Mouse (Mus musculus) small intestine, adult 2 months (tissue): ENCODE results near the gene Lmx1a. TPM values are rescaled to one million over a fixed set of nuclear protein-coding genes. Genes with fewer than 3 reads are reported as not detected.

Experiments used
- H3K27ac ChIP-seq: fragments of 200-500 bp; 2 replicates; pipeline ENCODE4 v1.5.1; 2012; ENCODE audit warnings: low read depth, low read length, control low read depth, inconsistent platforms; ENCODE audit not compliant: insufficient read depth
- H3K27me3 ChIP-seq: fragments of 200-500 bp; 2 replicates; pipeline ENCODE4 v1.6.1; 2012; ENCODE audit warnings: mild to moderate bottlenecking, moderate library complexity, low read length, inconsistent platforms; ENCODE audit not compliant: control insufficient read depth, insufficient read depth
- H3K36me3 ChIP-seq: fragments of 200-500 bp; 2 replicates; pipeline ENCODE4 v1.6.1; 2012; ENCODE audit warnings: mild to moderate bottlenecking, low read length, control low read depth, inconsistent platforms; ENCODE audit not compliant: control insufficient read depth, insufficient read depth
- H3K4me1 ChIP-seq: fragments of 200-500 bp; 2 replicates; pipeline ENCODE4 v1.6.1; 2012; ENCODE audit warnings: low read length, inconsistent platforms, mixed read lengths; ENCODE audit not compliant: control insufficient read depth, insufficient read depth, insufficient read length
- H3K4me3 ChIP-seq: fragments of 200-500 bp; 2 replicates; pipeline ENCODE4 v1.5.1; 2012; ENCODE audit warnings: low read depth, mild to moderate bottlenecking, control low read depth, inconsistent platforms, low read length, moderate library complexity
- CTCF ChIP-seq: fragments of 200-500 bp; IDR thresholded peaks from 2 replicates; pipeline ENCODE4 v1.5.1; 2012; ENCODE audit warnings: low read depth, mild to moderate bottlenecking, control low read depth, inconsistent platforms, low read length, moderate library complexity, mixed read lengths; ENCODE audit not compliant: insufficient replicate concordance, insufficient read length; ENCODE audit errors: extremely low read depth
- POLR2A ChIP-seq: fragments of 200-500 bp; IDR thresholded peaks from 2 replicates; pipeline ENCODE4 v1.6.1; 2012; ENCODE audit warnings: low read depth, mild to moderate bottlenecking, control low read depth, inconsistent platforms, low read length, moderate library complexity
- WGBS: fragments of 180-500 bp; shearing (Covaris S2); methylation state at CpG from one replicate; pipeline ENCODE4 v1.1.7; 2018; 5-methylcytosine and 5-hydroxymethylcytosine counted together
- polyA plus RNA-seq: library from polyadenylated mRNA; depleted of rRNA; stranded (reverse); fragments of >200 nt; gene quantifications from 2 replicates; pipeline ENCODE4 v1.2.3, GENCODE M21; 2012

The Lmx1a gene
- polyA plus RNA-seq, 1 experiment, result 0.35 TPM

GRCm38 (mm10) chr1:167689262-167690137 lies 463 bp downstream of the Lmx1a start:
- H3K27me3 ChIP-seq, result peaks cover 52% of the 10 kb centered on the region
- WGBS, result 6% methylated on average over 36 of the region's 36 CpGs

DNA sequence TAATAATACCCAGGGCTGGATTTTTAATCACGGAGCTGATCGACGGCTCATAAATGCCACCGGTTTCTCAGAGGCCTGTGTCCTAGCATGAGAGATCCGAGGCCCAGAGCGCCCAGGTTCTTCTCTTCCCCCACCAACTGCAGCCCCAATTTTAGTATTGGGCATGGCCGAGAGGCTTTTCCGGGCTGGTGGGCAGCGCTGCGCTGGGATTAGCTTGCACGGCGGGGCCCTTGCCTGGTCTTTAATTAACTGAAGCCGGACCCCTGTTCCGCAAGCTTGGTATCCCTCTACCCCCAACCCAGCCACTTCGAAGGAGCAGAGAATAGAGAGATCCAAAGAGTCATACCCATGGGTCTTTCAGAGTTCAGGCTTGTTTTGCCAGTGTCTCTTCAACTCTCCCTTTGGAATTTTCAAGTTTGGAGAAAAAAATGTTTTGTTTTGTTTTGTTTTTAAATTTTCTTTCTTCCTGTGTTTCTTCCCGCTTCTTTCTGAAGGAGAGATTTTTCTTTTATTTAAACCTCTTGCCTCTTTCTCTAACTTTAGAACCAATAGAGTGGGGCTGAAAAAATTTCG lies 1.2 kb downstream of the Lmx1a start:
- WGBS, result 8% methylated on average over 17 of the region's 17 CpGs
- Histone ChIP-seq H3K36me3 (no peaks in the 10 kb centered on the region), H3K4me3 (no peak overlapping the region), H3K27me3 (peaks cover 52% of the 10 kb centered on the region), H3K27ac (no peak overlapping the region), H3K4me1 (no peaks in the 10 kb centered on the region)
- TF ChIP-seq POLR2A, result no peak
- TF ChIP-seq CTCF, result no peak

More at GRCm38 (mm10) chr1:167689262-167690137, 463 bp downstream of the Lmx1a start:
- no peak overlapping the region for H3K27ac ChIP-seq
- H3K36me3 ChIP-seq, result no peaks in the 10 kb centered on the region
- TF ChIP-seq CTCF (no peak), POLR2A (no peak)
- H3K4me3 ChIP-seq, result peak overlapping the region; percentile 38; the same call in 1 of the 2 replicates
- H3K4me1 ChIP-seq, result no peaks in the 10 kb centered on the region

DNA sequence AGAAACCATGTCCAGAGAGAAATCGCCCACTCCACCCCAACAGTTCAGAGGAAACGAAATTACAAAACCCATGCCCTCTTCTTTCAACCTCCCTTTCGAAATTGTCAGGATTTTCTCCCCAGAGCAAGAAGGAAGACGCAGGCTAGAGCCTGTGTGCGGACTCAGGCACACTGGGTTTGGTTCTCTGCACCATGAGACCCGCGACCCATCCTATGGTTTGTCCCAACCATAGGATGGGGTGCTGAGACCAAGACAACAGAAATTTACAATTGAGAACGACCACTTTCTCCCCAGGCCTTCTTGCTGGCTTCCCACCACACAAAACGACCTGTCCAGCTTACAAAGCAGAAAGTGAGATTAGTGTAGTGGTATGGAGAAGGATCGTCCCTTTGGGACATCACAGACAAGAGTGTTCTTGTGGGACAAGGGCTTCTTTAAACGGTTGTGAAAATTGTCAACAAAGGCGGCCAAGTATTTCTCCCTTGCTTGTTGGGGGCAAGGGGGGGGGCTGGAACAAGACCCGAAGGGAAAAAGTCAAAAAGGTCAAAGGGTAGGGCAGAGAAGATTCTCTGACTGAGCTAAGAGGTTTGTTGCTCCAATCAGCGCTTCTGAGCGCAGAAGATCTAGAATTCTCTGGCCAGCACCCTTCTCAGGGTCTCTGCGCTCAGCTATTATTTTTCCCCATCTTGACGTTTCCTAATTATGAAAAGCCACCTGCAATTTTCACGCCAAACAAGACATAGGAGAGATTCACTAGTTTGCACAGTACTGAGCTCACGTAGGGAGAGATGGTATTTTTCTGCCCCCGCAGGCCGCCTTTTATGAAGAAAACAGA lies 1.9 kb downstream of the Lmx1a start:
- TF ChIP-seq POLR2A, result no peak
- no peak for TF ChIP-seq CTCF
- Histone ChIP-seq H3K4me1 (no peaks in the 10 kb centered on the region), H3K27me3 (peaks cover 52% of the 10 kb centered on the region), H3K27ac (no peak overlapping the region), H3K36me3 (no peaks in the 10 kb centered on the region), H3K4me3 (no peak overlapping the region)
- 11% methylated on average over 21 of the region's 21 CpGs for WGBS

- H3K27ac ChIP-seq, result no peak overlapping the region
- 3% methylated on average over 44 of the region's 44 CpGs for WGBS
- no peaks in the 10 kb centered on the region for H3K36me3 ChIP-seq
- H3K4me1 ChIP-seq, result no peaks in the 10 kb centered on the region
- H3K27me3 ChIP-seq, result peaks cover 52% of the 10 kb centered on the region
- H3K4me3 ChIP-seq, result peak overlapping the region; percentile 6; the same call in 1 of the 2 replicates
- no peak for TF ChIP-seq POLR2A
- no peak for TF ChIP-seq CTCF
Measured at GRCm38 (mm10) chr1:167691911-167692682, 3.1 kb downstream of the Lmx1a start.

DNA sequence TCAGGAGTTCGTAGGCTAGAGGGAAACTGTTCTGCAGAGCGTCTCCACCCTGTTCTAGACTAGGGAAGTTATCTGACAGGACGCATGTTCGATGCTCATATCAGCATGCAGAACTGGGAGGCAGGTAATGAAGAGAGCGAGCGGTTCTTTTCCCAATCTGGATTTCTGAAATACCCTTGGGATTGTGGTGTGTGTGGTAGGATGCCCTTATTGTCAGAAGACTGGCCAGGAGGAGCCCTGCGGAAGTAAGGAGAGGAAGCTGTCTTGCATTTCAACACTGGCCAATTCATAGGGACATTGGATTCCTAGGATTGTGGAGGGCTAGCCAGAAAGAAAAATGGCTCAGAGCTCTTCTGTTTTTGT lies 3.6 kb downstream of the Lmx1a start:
- Histone ChIP-seq H3K4me3 (no peak overlapping the region), H3K36me3 (no peaks in the 10 kb centered on the region), H3K27me3 (peaks cover 48% of the 10 kb centered on the region), H3K4me1 (no peaks in the 10 kb centered on the region), H3K27ac (no peak overlapping the region)
- WGBS, result 5% methylated on average over 7 of the region's 7 CpGs
- TF ChIP-seq POLR2A, result no peak
- no peak for TF ChIP-seq CTCF

GRCm38 (mm10) chr1:167693499-167694240 lies 4.6 kb downstream of the Lmx1a start:
- Histone ChIP-seq H3K4me1 (no peaks in the 10 kb centered on the region), H3K4me3 (no peak overlapping the region)

More at GRCm38 (mm10) chr1:167693499-167694240, 4.6 kb downstream of the Lmx1a start:
- no peak overlapping the region for H3K27ac ChIP-seq
- 8% methylated on average over 9 of the region's 9 CpGs for WGBS
- no peaks in the 10 kb centered on the region for H3K36me3 ChIP-seq
- peaks cover 40% of the 10 kb centered on the region for H3K27me3 ChIP-seq
- no peak for TF ChIP-seq CTCF
- TF ChIP-seq POLR2A, result no peak
